10 mouse cellular contexts compared by ENCODE assay signal in genomic region chr15:102743996-102744395, GRCm38 (mm10). TPM values are rescaled to one million over a fixed set of nuclear protein-coding genes. Genes with fewer than 3 reads are reported as not detected.
DNase-seq lines count a peak whose midpoint lies in the region; ATAC-seq and TF ChIP-seq lines count a peak whose summit lies in the region.
"Had no signal": no experiment of that assay in that cellular context is flagged by ENCODE, and none has a peak within 500 bp of the region (broad histone marks: within the 10 kb centered on the region; RNA-seq: fewer than 3 reads in every experiment).

No protein-coding gene starts in this region.

- TF ChIP-seq CTCF in brain, embryonic 14.5 days (IDR thresholded peaks at IDR 0.05; ENCODE audit: borderline replicate concordance, extremely low read depth, insufficient read depth, insufficient read length) = no peak

- peak; percentile 52 for DNase-seq in cerebellum, adult 9-11 months
- DNase-seq in cerebellum, postnatal 25 days = no peak
- DNase-seq in brain, embryonic 14.5 days (ENCODE audit: low read depth) = peak; percentile 94
- no peak for DNase-seq in heart, postnatal 25 days (ENCODE audit: low spot score)
- DNase-seq in gastrocnemius, adult 8-10 months (ENCODE audit: low spot score in 2 of 2) = no peak
- DNase-seq in kidney, postnatal 36 days = no peak

- under 1% methylated on average over 14 of the region's 14 CpGs for WGBS in hindbrain, embryonic 12.5 days
- 1% methylated on average over 14 of the region's 14 CpGs for WGBS in midbrain, embryonic 13.5 days

- peak overlapping the region; percentile 35 for H3K4me2 ChIP-seq in hindbrain, embryonic 12.5 days (replicated peaks)
- H3K4me2 ChIP-seq in midbrain, embryonic 13.5 days (replicated peaks) = peak overlapping the region; percentile 33
- H3K4me2 ChIP-seq: heart, embryonic 11.5 days had no signal

- H3K4me3 ChIP-seq in hindbrain, embryonic 12.5 days = no peak overlapping the region
- H3K4me3 ChIP-seq in midbrain, embryonic 13.5 days (replicated peaks) = no peak overlapping the region

- peak; percentile 68 for ATAC-seq in hindbrain, embryonic 12.5 days (ENCODE audit: low FRiP score)
- peak; percentile 76 for ATAC-seq in midbrain, embryonic 13.5 days
- ATAC-seq: lung, postnatal 0 days had no signal

- H3K4me1 ChIP-seq in hindbrain, embryonic 12.5 days = peaks cover 51% of the 10 kb centered on the region
- peaks cover 60% of the 10 kb centered on the region for H3K4me1 ChIP-seq in midbrain, embryonic 13.5 days (replicated peaks)

- no peaks in the 10 kb centered on the region for H3K36me3 ChIP-seq in hindbrain, embryonic 12.5 days
- H3K36me3 ChIP-seq in midbrain, embryonic 13.5 days = no peaks in the 10 kb centered on the region

- H3K9me3 ChIP-seq in hindbrain, embryonic 12.5 days (replicated peaks) = no peaks in the 10 kb centered on the region
- H3K9me3 ChIP-seq in midbrain, embryonic 13.5 days = no peaks in the 10 kb centered on the region

- intact Hi-C loops in heart, postnatal 25 days (cut with DNase I) = no loop called here

- peak overlapping the region; percentile 93 for H3K27ac ChIP-seq in hindbrain, embryonic 12.5 days
- peak overlapping the region; percentile 99 for H3K27ac ChIP-seq in midbrain, embryonic 13.5 days

- TF ChIP-seq POLR2A in brain, embryonic 14.5 days (IDR thresholded peaks at IDR 0.05; ENCODE audit: borderline replicate concordance, extremely low read depth, insufficient read depth, insufficient read length, poor library complexity, severe bottlenecking) = no peak; the same call in 1 of the 2 replicates

- peaks cover 80% of the 10 kb centered on the region for H3K27me3 ChIP-seq in hindbrain, embryonic 12.5 days
- H3K27me3 ChIP-seq in midbrain, embryonic 13.5 days = peaks cover 48% of the 10 kb centered on the region

- peak overlapping the region; percentile 41; the same call in 1 of the 2 replicates for H3K9ac ChIP-seq in hindbrain, embryonic 12.5 days
- peak overlapping the region; percentile 60 for H3K9ac ChIP-seq in midbrain, embryonic 13.5 days (replicated peaks)

RNA-seq across cellular contexts. Expression of gene Calcoco1, which starts 22.0 kb away (rescaled TPM):
- polyA plus RNA-seq in brain, embryonic 14.5 days (2012; rRNA removed) = 46.2 and 48.4 TPM in 2 replicates
- 47.3 and 49.1 TPM in 2 replicates for polyA plus RNA-seq in hindbrain, embryonic 12.5 days (2016; fragmentation: Nextera tagmentation; extraction: Ambion mirVana)
- 41.9 and 51.1 TPM in 2 replicates for polyA plus RNA-seq in midbrain, embryonic 13.5 days (2015; fragmentation: Nextera tagmentation; extraction: Ambion mirVana)
- total RNA-seq in heart, postnatal 25 days (2021) = 100 to 1,000 TPM in 1 of 2 experiments, 10 to 100 TPM in 1; 93.5 to 106 TPM
- total RNA-seq in gastrocnemius, adult 8-10 months (2022) = 10 to 100 TPM; 65.5 to 80.9 (median 72.9) TPM

Comparison
In these comparisons a context has a peak if more than half of its experiments do, and no peak if none do; other contexts are left out.
1. DNase-seq: peak in cerebellum, adult 9-11 months (single experiment) and brain, embryonic 14.5 days (single experiment); none in cerebellum, postnatal 25 days (0 of 2), heart, postnatal 25 days (single experiment), gastrocnemius, adult 8-10 months (0 of 2) and kidney, postnatal 36 days (0 of 2).